Mouse (Mus musculus) MEL-GATA-1-ER (cell line): ENCODE results near the gene Tppp.
"Not testable (repeated sequence)": the region's sequence is repeated elsewhere in the genome, so short reads cannot be mapped to it uniquely, and the experiment has no call there.

Source experiments
- DNase-seq: peaks from one replicate; pipeline ENCODE4 v3.0.0-alpha.2; 2012; ENCODE audit warnings: low read depth; ENCODE audit errors: extremely low read depth

The Tppp gene

GRCm38 (mm10) chr13:74008948-74009718, at the start of gene Tppp:
TSS of gene Tppp (plus strand) at chr13:74009407.
- DNase-seq = peak; percentile 73

GRCm38 (mm10) chr13:73960117-73960652, 49.0 kb upstream of the Tppp start:
- DNase-seq = no peak

- DNase-seq = no peak
These were observed 48.0 kb upstream of the Tppp start for GRCm38 (mm10) chr13:73961177-73961576.

GRCm38 (mm10) chr13:73963551-73963950, 45.7 kb upstream of the Tppp start, which contains the start of gene Zdhhc11:
TSS of gene Zdhhc11 (plus strand) at chr13:73963851.
- DNase-seq = no peak

- peak; percentile 41 for DNase-seq
These were observed 38.4 kb upstream of the Tppp start for GRCm38 (mm10) chr13:73970545-73971448.

- DNase-seq = no peak
These were observed 34.7 kb upstream of the Tppp start for GRCm38 (mm10) chr13:73974523-73974922.

- no peak for DNase-seq
These were observed 32.3 kb upstream of the Tppp start for GRCm38 (mm10) chr13:73976935-73977334.

- no peak for DNase-seq
These were observed 18.9 kb upstream of the Tppp start for GRCm38 (mm10) chr13:73990325-73990724.

GRCm38 (mm10) chr13:73990761-73991160, 18.4 kb upstream of the Tppp start:
- peak; percentile 93 for DNase-seq

GRCm38 (mm10) chr13:73991267-73991666, 17.9 kb upstream of the Tppp start:
- no peak for DNase-seq

GRCm38 (mm10) chr13:73996456-73996855, 12.8 kb upstream of the Tppp start:
- DNase-seq = no peak

GRCm38 (mm10) chr13:74000519-74000918, 8.7 kb upstream of the Tppp start:
- no peak for DNase-seq

GRCm38 (mm10) chr13:74000961-74001360, 8.2 kb upstream of the Tppp start:
- DNase-seq = no peak

- DNase-seq = no peak
These were observed 7.7 kb upstream of the Tppp start for GRCm38 (mm10) chr13:74001492-74001891.

GRCm38 (mm10) chr13:74006881-74007280, 2.3 kb upstream of the Tppp start:
- DNase-seq = not testable (repeated sequence)

GRCm38 (mm10) chr13:74008216-74008615, 991 bp upstream of the Tppp start:
- DNase-seq = not testable (repeated sequence)

GRCm38 (mm10) chr13:74009791-74010614, 796 bp downstream of the Tppp start:
- no peak for DNase-seq

GRCm38 (mm10) chr13:74010678-74011077, 1.5 kb downstream of the Tppp start:
- no peak for DNase-seq

GRCm38 (mm10) chr13:74015908-74016307, 6.7 kb downstream of the Tppp start:
- DNase-seq = no peak

- DNase-seq = no peak
These were observed 8.2 kb downstream of the Tppp start for GRCm38 (mm10) chr13:74017426-74017825.

GRCm38 (mm10) chr13:74019006-74019405, 9.8 kb downstream of the Tppp start:
- not testable (repeated sequence) for DNase-seq
